Mouse (Mus musculus) layer of hippocampus, postnatal 10 days (tissue): ENCODE measurements around the gene Gm28036. TPM values are rescaled to one million over a fixed set of nuclear protein-coding genes. Genes with fewer than 3 reads are reported as not detected.

Experiments used
- DNase-seq, 2 experiments: peaks; one replicate each; pipeline ENCODE4 v3.0.0; 2021; ENCODE audit warnings: low spot score in 2 of 2
- total RNA-seq, 2 experiments: library from RNA; stranded (reverse); gene quantifications; 2 replicates each; pipeline ENCODE4 v1.2.3; 2021

Gene Gm28036
- total RNA-seq, 2 experiments from 2014 or later, result 21.7 to 24.7 TPM

DNA sequence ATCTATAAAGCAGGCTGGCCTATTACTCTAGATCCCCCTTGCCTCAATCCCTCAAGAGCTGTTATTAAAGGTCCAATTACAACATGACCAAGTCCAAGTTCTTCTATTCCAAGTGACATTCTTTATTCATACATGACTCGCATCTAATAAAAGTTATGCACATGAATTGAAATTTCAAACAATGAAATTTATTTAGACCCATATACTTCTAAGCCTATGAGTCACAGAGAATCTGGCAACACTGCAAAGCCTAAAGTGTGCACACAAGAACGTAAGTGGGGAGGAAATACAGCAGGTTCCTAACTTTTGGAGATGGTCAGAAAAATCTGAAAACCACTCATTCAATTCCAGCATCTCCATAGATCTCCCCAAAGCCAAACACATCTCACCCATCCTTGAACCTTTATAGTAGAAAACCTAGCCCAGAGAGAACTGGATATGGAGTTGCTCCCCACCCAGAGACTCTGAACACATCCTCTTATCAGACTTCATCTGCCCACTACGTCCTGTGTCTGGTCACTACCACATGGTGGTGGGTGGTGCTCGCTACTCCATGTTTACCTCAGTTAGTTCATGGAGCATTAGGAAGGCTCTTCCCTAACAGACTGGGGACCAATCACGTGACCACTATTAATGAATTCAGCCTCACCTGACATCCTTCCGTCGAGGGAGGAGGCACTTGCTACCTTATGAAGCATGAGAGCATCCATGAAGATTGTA lies 39.3 kb downstream of the Gm28036 start:
- DNase-seq, result no peak

DNA sequence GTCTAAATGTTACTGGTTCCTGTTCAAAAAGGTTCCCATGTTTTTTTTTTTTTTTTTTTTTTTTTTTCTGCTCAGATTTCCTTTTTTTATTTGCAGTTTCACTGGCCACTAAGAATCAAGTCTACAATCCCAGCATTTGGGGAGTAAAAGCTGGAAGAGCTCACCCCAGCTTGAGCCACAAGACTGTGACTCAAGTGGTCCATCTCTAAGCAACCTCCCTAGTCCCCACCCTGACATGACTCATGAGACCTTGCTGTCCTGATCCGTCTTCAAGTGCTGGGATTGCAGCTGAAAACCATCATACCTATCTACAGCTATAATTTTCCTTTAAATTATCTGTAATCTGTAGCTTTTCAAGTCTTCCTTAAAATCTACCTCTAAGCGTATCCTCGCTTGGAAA lies 42.4 kb downstream of the Gm28036 start:
- no peak for DNase-seq

DNA sequence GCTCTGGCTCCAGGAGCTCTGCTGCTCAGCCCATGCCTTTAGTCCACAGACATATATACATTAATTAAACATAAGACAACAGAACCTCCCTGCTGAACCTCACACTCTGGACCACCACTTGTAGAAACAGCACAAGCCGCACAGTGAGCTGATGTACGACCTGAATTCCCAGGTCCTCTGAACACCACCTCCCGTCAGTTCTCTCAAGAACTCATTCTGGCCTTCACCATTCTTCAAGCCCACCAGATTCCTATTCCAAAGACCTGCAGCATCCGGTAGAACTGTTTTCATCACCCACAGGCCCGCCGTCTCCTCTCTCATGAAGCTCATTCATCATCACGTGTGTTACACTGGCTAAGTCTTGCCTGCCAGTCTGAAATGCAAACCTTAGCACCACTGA lies 46.5 kb downstream of the Gm28036 start:
- no peak for DNase-seq

DNA sequence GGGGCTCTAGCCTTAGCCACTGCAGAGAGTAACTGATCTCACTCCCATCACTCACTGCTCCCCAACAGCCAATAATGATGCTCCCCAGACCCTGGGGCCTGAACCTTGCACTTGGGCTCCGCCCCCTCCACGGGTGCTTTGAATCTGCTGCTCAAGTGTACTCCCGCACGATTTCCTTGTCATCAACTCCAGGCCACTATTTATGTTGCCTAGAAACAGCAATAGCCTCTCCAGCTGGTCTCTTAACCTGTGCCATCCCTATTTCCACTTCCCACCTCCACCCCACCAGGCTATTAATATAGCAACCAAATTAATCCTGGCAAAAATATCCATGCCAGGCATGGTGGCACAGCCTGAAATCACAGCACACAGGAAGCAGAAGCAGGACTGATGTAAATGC lies 47.2 kb downstream of the Gm28036 start:
- DNase-seq, result no peak

DNA sequence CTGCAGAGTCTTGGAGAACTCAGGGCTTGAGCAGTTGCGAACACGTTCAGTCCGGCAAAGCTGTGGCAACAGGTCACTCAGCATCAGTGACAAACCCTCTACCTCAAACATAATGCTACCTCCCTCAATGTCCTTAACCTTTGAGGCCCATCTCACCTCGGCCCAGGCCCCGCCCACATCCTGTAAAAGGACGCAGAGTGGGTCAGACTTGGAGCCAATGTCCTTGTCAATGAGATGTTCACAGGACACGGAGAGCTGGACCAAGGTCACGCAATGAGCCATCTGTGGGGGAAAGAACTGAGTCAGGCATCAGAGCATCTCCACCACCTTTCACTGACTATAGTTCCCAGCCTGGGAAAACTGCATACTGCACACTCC lies 47.7 kb downstream of the Gm28036 start:
- DNase-seq, result no peak

DNA sequence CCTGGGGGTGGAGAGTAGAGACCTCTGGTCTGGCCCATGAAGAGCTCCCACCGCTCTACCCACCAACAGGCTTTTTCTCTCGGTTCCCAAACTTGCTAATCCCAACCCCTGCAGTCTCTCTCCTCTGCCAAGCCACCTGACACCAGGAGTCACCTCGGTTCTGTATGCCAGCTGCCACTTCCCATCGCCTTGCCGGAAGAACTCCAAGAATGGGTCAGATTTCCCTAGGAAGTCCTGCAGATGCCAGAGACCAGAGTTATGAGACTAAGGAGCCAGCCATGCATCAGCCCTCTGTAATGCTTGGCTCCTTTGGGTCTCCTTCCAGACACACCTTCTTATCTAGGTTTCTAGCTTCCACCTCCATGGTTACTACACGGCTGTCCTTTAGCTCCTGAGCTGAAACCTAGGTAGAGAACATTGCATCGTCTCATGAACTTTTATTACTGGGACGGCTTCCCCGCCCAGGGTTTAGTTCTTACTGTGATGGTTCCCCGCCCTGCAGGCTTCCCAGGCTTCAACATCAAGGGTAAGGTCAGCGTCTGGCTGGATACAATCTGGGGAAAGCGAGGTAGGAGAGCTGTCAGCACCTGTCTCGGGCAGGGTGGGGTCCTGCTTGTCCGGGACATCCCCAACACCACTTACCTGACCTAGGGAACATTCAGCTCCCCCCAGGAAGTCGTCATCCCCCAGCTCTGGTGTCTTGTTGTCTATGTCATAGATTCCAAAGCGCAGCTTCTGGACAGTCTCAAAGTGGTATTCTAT lies 48.3 kb downstream of the Gm28036 start:
- no peak for DNase-seq

DNA sequence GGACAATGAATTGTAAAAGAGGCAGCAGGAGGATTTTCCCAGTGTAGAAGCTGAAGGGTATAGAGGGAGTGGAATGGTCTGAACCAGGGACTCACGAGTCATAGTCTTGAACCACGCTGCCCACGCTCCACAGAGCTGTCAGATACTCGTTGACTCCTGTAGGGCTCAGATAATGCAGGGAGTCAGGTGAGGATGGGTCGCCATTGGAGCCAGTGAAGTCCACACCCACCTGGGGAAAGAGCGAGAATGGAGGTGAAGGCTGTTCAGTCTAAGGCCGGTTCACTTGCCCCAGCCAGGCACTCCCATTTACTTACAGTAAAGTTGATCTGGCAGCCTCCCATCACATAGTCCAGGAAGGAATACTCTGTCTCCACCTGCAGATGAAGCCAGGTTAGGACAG lies 49.4 kb downstream of the Gm28036 start:
- DNase-seq, result no peak

DNA sequence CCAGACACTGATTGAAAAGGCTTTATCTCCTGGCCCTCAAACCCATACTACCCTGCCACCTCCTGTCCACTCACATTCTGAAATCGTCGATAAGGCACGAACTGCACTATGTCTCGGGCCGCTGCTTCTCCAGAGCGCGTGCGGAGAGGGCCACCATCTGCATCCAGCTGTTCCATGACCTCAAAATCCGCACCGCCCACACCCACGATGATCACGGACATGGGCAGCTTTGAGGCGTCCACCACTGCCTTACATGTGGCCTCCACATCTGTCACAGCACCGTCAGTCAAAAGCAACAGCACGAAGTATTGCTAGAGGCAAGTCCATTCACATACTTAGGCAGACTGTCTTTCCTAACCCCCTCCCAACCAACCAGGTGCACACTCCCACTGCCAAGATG lies 53.2 kb downstream of the Gm28036 start:
- DNase-seq, result no peak

DNA sequence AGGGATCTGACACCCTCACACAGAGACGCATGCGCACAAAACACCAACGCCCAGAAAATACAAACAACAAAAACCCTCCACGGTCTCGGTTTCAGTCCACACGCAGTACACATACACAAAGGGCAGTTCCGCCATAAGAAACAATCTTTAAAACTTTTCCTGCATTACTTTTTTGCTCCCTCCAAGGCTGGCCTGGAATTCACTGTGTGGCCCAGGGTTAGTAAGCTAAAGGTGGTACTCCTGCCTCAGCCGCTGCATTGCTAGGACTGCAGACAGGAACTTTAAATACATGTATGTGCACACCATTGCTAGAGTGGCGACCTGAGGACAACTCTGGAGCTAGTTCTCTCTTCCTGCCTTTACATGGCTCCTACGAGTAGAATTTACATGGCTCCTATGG lies 55.7 kb downstream of the Gm28036 start:
- DNase-seq, result no peak

DNA sequence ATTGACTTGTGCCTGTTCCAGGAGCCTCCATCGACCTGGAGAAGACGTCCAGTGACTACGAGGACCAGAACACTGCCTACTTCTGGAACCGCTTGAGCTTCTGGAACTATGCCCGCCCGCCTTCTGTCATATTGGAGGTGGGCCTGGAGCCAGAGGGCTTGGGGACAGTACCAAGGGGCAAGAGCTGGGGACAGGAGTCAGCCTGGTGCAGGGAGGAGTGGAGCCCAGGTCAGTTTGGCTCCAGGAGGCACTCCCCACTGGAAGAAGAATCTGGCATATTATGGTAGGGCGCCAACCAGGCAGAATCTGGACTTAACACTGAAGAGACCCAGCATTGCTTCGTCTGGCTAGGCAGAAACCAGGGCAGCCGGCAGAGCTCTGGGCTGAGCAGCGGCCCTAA lies 59.0 kb downstream of the Gm28036 start:
- DNase-seq, result peak in 1 of 2 experiments; percentile 37

DNA sequence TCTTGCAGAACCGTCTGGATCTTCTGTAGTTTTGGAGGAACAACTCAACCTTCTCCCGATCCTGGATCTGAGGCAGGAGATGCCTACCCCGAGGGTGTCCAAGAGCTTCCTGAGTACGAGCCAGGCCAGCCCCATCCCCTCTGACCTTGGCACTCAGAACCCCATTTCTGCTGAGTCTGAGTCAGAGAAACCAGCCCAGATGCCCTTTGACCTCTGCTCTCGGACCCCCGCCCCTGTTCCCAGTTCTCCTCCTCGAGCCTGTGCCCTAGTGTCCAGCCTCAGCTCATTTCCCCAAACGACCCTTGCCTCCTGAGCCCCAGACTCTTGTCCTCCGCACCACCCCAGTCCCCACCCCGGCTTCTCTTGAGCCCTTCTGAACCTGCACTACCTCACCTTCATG lies 60.8 kb downstream of the Gm28036 start:
- no peak for DNase-seq

DNA sequence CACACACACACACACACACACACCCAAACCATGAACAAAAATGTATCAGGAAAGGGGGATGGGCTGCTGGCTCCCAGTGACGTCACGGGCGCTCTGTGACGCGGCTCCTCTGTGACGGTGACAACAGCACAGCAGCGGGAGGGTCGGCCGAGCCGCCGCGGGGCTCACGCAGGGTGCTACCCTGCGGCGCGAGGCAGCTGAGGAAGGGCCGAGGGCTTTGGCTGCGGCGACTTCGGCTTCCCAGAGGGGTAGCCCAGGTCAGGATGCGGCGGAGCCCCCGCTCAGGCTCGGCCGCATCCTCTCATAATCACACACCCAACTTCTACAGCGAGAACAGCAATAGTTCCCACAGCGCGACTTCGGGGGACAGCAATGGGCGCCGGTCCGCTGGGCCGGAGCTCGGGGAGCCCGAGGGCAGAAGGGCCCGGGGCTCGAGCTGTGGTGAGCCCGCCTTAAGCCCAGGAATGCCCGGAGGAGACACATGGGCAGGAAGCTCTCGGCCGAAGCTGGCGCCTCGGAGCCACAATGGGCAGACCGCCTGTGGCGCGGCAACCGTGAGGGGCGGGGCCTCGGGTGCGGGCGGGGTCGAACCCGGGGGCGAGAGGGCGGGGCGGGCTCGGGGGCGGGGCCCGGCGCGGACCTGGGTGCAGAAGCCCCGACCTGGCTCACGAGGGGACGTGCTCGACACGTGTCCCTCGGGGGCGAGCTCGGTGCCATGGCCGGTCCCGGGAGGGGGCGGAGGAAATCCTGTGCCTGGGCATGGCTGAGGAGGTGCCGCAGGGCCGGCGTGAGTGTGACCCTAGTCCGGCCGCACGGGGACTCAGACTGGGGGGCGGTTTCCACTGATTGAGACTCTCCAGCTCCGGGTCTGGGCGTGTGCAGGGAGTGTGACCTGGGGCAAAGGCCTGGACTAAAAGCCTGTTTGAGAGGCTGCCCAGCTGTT lies 61.5 kb downstream of the Gm28036 start, which contains the start of gene Spag4:
Gene Spag4 (plus strand): TSS at position 77 of the 943 bp plus-strand sequence.
- DNase-seq, result peak; percentile 72 to 76

DNA sequence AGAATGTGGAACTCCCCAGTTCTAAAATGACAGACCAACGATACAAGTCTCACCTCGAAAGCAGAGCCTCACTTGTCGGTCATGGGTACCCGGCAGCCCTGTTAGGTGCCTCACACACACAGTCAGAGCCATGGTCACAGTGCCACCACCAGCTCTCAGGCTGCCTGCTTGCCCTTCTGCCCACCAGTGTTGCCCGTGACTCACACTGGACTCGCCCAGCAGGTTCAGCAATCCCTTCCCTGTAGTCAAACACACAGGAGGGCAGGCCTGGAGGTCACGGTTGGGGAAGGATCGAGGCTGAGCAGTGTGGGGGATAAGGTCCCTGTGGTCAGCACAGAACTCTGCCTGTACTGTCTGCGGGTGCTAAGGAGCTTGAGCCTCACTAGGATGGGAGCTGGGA lies 74.1 kb downstream of the Gm28036 start, which contains the start of gene Fer1l4:
Gene Fer1l4 (minus strand): TSS at position 132 of the 400 bp plus-strand sequence.
- no peak for DNase-seq

DNA sequence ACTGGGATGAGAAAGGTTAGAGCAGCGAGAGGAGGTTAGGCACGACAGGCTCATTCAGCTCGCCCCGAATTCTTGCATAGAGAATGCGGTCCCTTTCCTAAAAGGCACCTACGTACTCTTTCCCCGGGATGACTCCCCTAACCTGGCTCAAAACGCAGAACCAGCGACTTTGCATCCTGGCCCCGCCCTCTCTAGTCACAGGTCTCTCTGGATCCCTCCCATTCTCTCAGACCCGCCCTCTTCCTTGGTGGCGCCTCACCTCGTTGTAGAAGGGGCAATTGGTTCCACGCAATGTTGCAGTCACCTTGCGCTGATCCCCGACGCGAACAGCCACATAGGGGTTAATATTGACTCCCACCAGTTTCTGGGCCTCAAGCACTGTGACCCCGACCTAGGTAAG lies 79.0 kb downstream of the Gm28036 start:
- no peak for DNase-seq

DNA sequence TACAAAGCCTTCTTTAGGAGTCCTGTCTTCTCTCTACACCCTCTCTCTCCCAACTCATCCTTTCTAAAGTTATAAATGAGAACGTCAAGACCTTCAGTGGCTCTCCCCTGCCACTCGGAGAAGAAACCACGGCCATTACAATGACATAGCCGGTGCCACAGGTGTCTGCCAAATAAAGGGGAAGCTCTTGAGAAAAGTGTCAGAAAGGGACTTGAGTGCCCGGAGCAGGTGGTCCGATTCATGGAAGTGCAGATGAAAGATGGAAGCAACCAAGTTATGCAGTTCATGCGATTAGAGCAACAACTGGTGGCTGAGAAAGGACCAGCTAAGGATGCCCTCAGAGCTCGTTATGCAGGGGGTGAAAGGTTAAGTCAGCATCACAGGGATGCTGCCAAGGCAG lies 84.0 kb downstream of the Gm28036 start:
- DNase-seq, result no peak

DNA sequence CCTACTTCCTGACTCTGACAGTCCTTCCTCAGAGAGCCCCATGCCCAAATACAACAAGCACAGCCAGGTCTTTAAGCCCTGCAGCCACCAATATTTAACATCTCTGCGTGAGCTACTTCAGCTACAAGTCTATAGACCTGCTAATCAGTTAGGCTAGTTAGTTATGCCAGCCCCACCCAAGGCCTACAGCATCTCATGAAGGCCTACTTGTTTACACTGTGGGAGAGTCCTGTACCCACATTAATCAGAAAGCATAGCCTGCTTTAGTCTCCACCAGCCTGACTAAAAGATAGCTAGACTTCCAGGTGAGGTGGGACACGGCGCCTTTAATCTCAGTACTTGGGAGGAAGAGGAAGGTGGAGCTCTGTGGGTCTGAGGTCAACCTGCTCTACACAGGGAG lies 87.5 kb downstream of the Gm28036 start:
- DNase-seq, result no peak

DNA sequence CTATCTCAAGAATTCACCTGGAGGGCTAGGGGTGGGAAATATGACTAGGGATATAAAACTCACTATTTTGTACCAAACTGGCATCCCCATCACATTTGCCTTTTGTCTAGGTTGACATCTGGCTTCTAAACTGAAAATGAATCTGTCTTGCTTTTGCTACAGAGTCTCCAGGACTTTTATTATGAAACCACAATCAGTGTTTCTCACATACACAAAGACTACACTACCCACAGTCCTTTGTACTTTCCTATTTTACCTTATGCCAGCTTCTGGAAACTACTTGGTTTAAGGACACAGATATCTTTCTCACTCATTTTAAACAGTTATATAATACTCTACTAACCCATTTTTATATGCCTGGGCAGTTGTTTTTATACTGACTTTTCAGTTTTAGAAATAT lies 101.4 kb downstream of the Gm28036 start:
- no peak for DNase-seq
